Mouse (Mus musculus) megakaryocyte, embryonic 14.5 days (primary cell): ENCODE data around the gene Cit.

Experiments used
- FLI1 ChIP-seq: IDR thresholded peaks from 2 replicates; pipeline ENCODE4 v1.6.1; 2012; ENCODE audit warnings: low read length, inconsistent platforms, mixed read lengths
- GATA1 ChIP-seq: IDR thresholded peaks from 3 replicates; pipeline ENCODE4 v1.6.1; 2012; ENCODE audit warnings: mixed read lengths, low read length, inconsistent platforms, borderline replicate concordance

DNA sequence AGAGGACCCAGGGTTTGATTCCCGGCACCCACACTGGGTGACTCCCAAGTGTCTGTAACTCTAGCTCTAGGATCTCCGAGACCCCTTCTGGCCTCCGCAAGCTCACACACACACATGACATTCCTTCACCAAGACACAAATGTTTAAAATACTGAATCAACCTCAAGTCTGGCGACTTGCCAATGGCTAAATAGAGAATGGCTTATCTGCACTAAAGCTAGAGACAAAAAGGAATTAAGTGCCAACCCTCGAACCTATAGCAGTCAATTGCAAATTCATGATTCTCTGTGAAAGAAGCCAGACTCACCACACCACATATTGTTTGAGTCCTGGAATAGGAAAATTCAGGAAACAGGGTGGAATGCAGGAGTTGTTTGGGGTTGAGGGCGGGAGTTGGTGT lies 28.1 kb upstream of the Cit start:
- TF ChIP-seq GATA1 = no peak
- TF ChIP-seq FLI1 = no peak
